Mouse (Mus musculus) intestine, postnatal 0 days (tissue): ENCODE results near the gene Nckap1. TPM values are rescaled to one million over a fixed set of nuclear protein-coding genes. Genes with fewer than 3 reads are reported as not detected.

Source experiments
- ATAC-seq: fragments of 200-750 bp; cut with Nextera tagmentation; 2 replicates; pipeline ENCODE4 v1.8.0; 2017; ENCODE audit warnings: mild to moderate bottlenecking, moderate TSS enrichment, moderate library complexity
- H3K27ac ChIP-seq: fragments of 300-500 bp; sonication (generic); 2 replicates; pipeline ENCODE4 v1.5.1; 2014; ENCODE audit warnings: mild to moderate bottlenecking, low read depth, low read length, moderate library complexity
- H3K27me3 ChIP-seq: fragments of 300-500 bp; sonication (generic); replicated peaks from 2 replicates; pipeline ENCODE4 v1.6.1; 2014; ENCODE audit warnings: low read length, mixed read lengths; ENCODE audit not compliant: control insufficient read depth, insufficient read depth
- H3K36me3 ChIP-seq: fragments of 300-500 bp; sonication (generic); 2 replicates; pipeline ENCODE4 v1.6.1; 2014; ENCODE audit warnings: mild to moderate bottlenecking, moderate library complexity; ENCODE audit not compliant: control insufficient read depth, insufficient read depth
- H3K4me1 ChIP-seq: fragments of 300-500 bp; sonication (generic); replicated peaks from 2 replicates; pipeline ENCODE4 v1.6.1; 2014; ENCODE audit warnings: antibody characterized with exemption, low read length, mixed read lengths; ENCODE audit not compliant: control insufficient read depth, insufficient read depth
- H3K4me2 ChIP-seq: fragments of 300-500 bp; sonication (generic); replicated peaks from 2 replicates; pipeline ENCODE4 v1.6.1; 2014; ENCODE audit warnings: low read depth, mild to moderate bottlenecking, moderate library complexity
- H3K4me3 ChIP-seq: fragments of 300-500 bp; sonication (generic); 2 replicates; pipeline ENCODE4 v1.5.1; 2014; ENCODE audit warnings: low read depth, low read length
- H3K9ac ChIP-seq: fragments of 300-500 bp; sonication (generic); 2 replicates; pipeline ENCODE4 v1.6.1; 2014; ENCODE audit warnings: mild to moderate bottlenecking, low read depth, low read length
- H3K9me3 ChIP-seq: fragments of 300-500 bp; sonication (generic); 2 replicates; pipeline ENCODE4 v1.6.1; 2016; ENCODE audit warnings: mixed run types; ENCODE audit not compliant: control insufficient read depth
- CTCF ChIP-seq: sonication (generic); IDR thresholded peaks from 2 replicates; pipeline ENCODE4 v1.5.1; 2016; ENCODE audit warnings: low read depth, mild to moderate bottlenecking, control low read depth, antibody characterized with exemption, moderate library complexity
- WGBS: fragments of 180-500 bp; shearing (Covaris S2); extraction: QIAGEN DNeasy Blood & Tissue Kit; methylation state at CpG from one replicate; pipeline ENCODE4 v1.1.7; 2014; 5-methylcytosine and 5-hydroxymethylcytosine counted together
- polyA plus RNA-seq: library from polyadenylated mRNA; unstranded; fragments of >200 nt; fragmentation: Nextera tagmentation; extraction: Ambion mirVana; gene quantifications from 2 replicates; pipeline ENCODE4 v1.2.1, GENCODE M21; 2015

Nckap1 gene
- polyA plus RNA-seq, 1 experiment from 2014 or later: 38.9 TPM

DNA sequence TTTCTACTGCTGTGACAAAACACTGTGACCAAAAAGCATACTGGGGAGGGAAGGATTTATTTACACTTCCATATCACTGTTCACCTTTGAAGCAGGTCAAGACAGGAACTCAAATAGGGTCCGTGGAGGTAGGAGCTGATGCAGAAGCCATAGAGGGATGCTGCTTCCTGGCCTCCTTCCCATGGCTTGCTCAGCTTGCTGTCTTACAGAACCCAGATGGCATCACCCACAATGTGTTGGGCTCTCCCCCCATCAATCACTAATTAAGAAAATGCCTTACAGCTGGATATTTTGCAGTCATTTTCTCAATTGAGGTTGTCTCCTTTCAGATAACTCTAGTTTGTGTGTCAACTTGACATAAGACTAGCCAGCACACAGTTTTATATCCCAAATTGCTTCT, 31.1 kb upstream of the Nckap1 start:
- 33% methylated on average over 1 of the region's 1 CpGs for WGBS
- H3K4me1 ChIP-seq: no peaks in the 10 kb centered on the region; the same call in 1 of the 2 replicates
- H3K9me3 ChIP-seq: no peaks in the 10 kb centered on the region
- no peak for TF ChIP-seq CTCF
- no peak for ATAC-seq
- no peak overlapping the region for H3K9ac ChIP-seq
- H3K36me3 ChIP-seq: no peaks in the 10 kb centered on the region
- no peak overlapping the region for H3K4me2 ChIP-seq
- H3K4me3 ChIP-seq: no peak overlapping the region
- no peaks in the 10 kb centered on the region for H3K27me3 ChIP-seq
- no peak overlapping the region for H3K27ac ChIP-seq

DNA sequence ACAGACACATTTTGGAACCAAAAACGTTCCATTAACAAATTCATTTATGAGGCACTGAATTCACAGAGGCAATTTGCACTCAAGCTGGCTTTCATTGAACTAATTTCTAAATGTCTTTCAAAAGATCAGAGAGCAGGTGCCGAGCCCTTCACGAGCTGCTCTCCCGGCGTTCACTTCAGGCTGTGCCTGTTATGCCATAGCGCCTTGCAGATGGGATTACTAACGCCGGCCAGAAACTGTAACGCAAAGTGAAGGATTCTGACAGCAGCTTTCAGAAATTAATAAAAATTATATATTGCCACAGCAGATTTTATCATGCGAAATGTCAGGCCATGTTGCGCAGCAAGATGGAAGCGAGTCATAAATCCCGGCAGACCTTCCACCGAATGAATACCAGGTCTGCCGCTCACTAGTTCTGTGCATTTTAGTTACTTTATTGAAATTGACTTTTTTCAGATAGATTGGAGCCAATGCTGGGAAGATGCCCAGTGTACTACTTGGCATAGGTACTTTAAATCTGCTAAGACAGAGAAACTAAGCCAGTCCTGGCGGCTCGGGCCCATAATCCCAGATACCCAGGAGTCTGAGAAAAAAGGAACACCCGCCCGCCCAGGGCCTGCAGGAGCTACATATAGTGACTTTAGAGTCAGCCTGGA, 22.7 kb upstream of the Nckap1 start:
- H3K4me2 ChIP-seq: no peak overlapping the region
- no peak overlapping the region for H3K4me3 ChIP-seq
- H3K36me3 ChIP-seq: no peaks in the 10 kb centered on the region
- no peaks in the 10 kb centered on the region for H3K4me1 ChIP-seq
- TF ChIP-seq CTCF: no peak
- ATAC-seq: no peak
- no peaks in the 10 kb centered on the region for H3K27me3 ChIP-seq
- no peaks in the 10 kb centered on the region for H3K9me3 ChIP-seq
- WGBS: 93% methylated on average over 19 of the region's 19 CpGs
- H3K9ac ChIP-seq: no peak overlapping the region
- no peak overlapping the region for H3K27ac ChIP-seq

DNA sequence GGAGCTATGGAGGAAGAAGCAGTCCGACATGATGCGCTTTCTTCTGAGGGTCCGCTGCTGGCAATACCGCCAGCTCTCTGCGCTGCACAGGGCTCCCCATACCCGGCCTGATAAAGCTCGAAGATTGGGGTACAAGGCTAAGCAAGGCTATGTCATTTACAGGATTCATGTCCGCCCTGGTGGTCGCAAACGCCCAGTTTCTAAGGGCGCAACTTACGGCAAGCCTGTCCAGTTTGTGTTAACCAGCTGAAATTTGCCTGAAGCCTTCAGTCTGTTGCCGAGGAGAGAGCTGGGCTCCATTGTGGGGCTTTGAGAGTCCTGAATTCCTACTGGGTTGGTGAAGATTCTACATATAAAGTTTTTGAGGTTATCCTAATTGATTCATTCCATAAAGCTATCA, 21.6 kb upstream of the Nckap1 start:
- no peaks in the 10 kb centered on the region for H3K4me1 ChIP-seq
- no peak for ATAC-seq
- no peaks in the 10 kb centered on the region for H3K9me3 ChIP-seq
- 93% methylated on average over 13 of the region's 13 CpGs for WGBS
- H3K27me3 ChIP-seq: no peaks in the 10 kb centered on the region
- no peak overlapping the region for H3K9ac ChIP-seq
- H3K4me2 ChIP-seq: no peak overlapping the region
- TF ChIP-seq CTCF: no peak
- H3K36me3 ChIP-seq: no peaks in the 10 kb centered on the region
- H3K4me3 ChIP-seq: no peak overlapping the region
- H3K27ac ChIP-seq: no peak overlapping the region

DNA sequence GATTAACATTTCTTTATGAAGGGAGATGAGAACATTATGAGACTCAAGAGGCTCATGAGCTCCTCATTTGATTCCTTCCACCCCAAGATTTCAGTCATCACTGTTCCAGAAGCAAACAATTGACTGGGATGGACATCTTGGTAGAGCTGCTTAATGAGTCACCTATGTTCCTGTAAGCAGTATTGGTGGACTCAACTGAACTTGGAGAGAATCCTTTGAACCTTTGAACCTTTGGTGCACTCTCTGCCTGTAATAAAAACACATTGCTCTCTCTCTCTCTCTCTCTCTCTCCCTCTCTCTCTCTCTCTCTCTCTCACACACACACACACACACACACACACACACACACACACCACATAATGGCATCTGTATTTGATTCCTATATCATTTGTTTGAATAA, 19.4 kb upstream of the Nckap1 start:
- Histone ChIP-seq H3K4me1 (no peaks in the 10 kb centered on the region), H3K4me3 (no peak overlapping the region), H3K4me2 (no peak overlapping the region), H3K27me3 (no peaks in the 10 kb centered on the region), H3K27ac (no peak overlapping the region), H3K9me3 (no peaks in the 10 kb centered on the region), H3K36me3 (no peaks in the 10 kb centered on the region), H3K9ac (no peak overlapping the region)
- peak; percentile 74 for ATAC-seq
- no peak for TF ChIP-seq CTCF

DNA sequence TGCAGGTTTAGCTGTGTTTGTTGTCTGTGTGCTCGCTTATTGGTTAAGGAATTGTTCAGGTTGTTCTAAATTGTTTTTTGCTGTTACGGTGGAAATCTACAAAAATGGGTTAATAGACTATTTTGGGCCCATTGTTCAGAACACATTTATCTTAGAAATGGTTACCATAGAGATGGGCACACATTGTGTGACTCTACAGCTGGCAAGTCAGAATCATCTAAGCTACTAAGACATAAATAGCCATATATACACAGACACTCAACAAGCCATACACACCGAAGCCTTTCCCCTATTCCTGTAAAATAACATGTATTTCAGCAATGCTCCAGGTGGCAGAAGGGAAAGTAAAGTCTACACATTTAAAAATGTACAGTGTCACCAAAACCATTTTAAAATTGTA, 18.7 kb upstream of the Nckap1 start:
- Histone ChIP-seq H3K27ac (no peak overlapping the region), H3K4me2 (no peak overlapping the region), H3K27me3 (no peaks in the 10 kb centered on the region), H3K4me1 (no peaks in the 10 kb centered on the region), H3K9me3 (no peaks in the 10 kb centered on the region), H3K36me3 (no peaks in the 10 kb centered on the region), H3K4me3 (no peak overlapping the region), H3K9ac (no peak overlapping the region)
- 90% methylated on average over 3 of the region's 3 CpGs for WGBS
- ATAC-seq: no peak
- TF ChIP-seq CTCF: no peak

DNA sequence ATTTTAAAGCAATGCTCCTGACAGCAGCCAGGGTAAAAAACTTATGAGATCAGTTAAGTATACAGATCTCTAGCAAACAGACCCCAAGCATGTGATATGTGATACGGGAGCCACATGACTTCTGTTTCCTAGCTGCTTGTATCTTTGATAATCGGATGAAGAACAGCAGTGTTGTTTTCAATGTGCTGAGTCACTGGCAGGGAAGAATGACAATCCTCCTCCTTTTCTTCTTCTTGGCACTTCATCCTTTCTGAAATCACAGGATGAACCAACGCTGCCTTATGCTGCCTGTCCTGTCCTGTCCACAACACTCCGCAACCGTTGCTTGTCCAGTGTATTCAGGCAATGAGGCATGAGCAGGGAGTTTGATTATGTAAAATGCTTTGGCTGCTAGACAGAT, 15.8 kb upstream of the Nckap1 start:
- Histone ChIP-seq H3K9ac (no peak overlapping the region), H3K4me3 (no peak overlapping the region), H3K27ac (no peak overlapping the region), H3K36me3 (no peaks in the 10 kb centered on the region), H3K4me1 (no peaks in the 10 kb centered on the region), H3K9me3 (no peaks in the 10 kb centered on the region), H3K4me2 (no peak overlapping the region), H3K27me3 (no peaks in the 10 kb centered on the region)
- WGBS: 66% methylated on average over 5 of the region's 5 CpGs
- no peak for ATAC-seq
- TF ChIP-seq CTCF: no peak
